Mouse (Mus musculus): ENCODE results near the gene Mup11. TPM values are rescaled to one million over a fixed set of nuclear protein-coding genes. Genes with fewer than 3 reads are reported as not detected.

The Mup11 gene
- not detected for polyA plus RNA-seq (2017; shearing (Covaris generic))

DNA sequence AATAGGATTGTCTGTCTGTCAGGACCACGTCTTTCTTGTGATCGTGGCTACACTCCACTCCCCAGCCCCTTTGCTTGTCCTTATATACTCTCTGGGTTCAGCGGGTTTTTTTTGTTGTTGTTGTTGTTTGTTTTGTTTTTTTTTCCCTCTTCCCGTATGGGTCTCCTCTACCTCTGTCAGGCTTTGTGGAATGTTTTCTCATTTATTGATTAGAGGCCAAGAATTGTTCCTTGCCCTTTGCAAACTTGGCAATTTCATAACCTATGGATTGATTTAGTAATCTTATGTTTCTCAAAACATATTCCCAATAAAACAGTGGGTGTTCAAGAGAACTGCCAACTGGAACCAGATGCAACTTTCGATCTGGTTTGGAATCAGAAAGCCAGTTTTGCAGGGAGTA is at the start of gene Mup11:
Mup11 (minus strand) TSS at position 101 of the 400 bp plus-strand sequence.

Other genes with a start within 250 kb of the Mup11 start
- not detected for gene Mup9, start 240.5 kb downstream of the Mup11 start, polyA plus RNA-seq (2017; shearing (Covaris generic))
- gene Mup1, start 160.5 kb downstream of the Mup11 start, polyA plus RNA-seq (2017; shearing (Covaris generic)), result not detected
- gene Mup10, start 80.2 kb downstream of the Mup11 start, polyA plus RNA-seq (2017; shearing (Covaris generic)), result not detected
- not detected for gene Mup12, start 78.9 kb upstream of the Mup11 start, polyA plus RNA-seq (2017; shearing (Covaris generic))
- not detected for gene Mup22, start 159.1 kb upstream of the Mup11 start, polyA plus RNA-seq (2017; shearing (Covaris generic))

Measured in effector memory CD4-positive, alpha-beta T cell, adult 5 months (primary cell).